Mouse (Mus musculus): ENCODE data around the gene Zcchc24. TPM values are rescaled to one million over a fixed set of nuclear protein-coding genes. Genes with fewer than 3 reads are reported as not detected.

The Zcchc24 gene
- polyA plus RNA-seq, 1 experiment from 2014 or later = 29.0 TPM

GRCm38 (mm10) chr14:25736589-25736988, 32.2 kb downstream of the Zcchc24 start:
- ATAC-seq (no peak), DNase-seq (ENCODE audit: low read depth, low spot score) (no peak)
- no peak for TF ChIP-seq CTCF (IDR thresholded peaks at IDR 0.05)
- in situ Hi-C loops (cut with MboI; ENCODE audit: low pct_unique_long_range_greater_than_20kb) = no loop called here
- POLR2A ChIA-PET = no interaction called here
- no peaks in the 10 kb centered on the region for H3K27me3 ChIP-seq
- CTCF ChIA-PET = interaction anchor here (0.7 to 1.3 kb wide), 3 partner anchors 10 kb away, joined by 3 to 5 read pairs (median 3); no protein-coding TSS in a partner anchor

GRCm38 (mm10) chr14:25736140-25736539, 32.7 kb downstream of the Zcchc24 start:
- no peaks in the 10 kb centered on the region for H3K27me3 ChIP-seq
- ChIA-PET CTCF (interaction anchor here (0.9 to 1.3 kb wide), 3 partner anchors 9 to 11 kb away, joined by 3 read pairs; no protein-coding TSS in a partner anchor), POLR2A (interaction anchor here (1.2 kb wide), 1 partner anchor 12 kb away, joined by 5 read pairs; no protein-coding TSS in a partner anchor)
- in situ Hi-C loops (cut with MboI; ENCODE audit: low pct_unique_long_range_greater_than_20kb) = no loop called here
- TF ChIP-seq CTCF (IDR thresholded peaks at IDR 0.05) = no peak
- no peak for DNase-seq (ENCODE audit: low read depth, low spot score)
- no peak for ATAC-seq

GRCm38 (mm10) chr14:25734736-25735716, 33.8 kb downstream of the Zcchc24 start:
- CTCF ChIA-PET = interaction anchor here (0.9 to 1.2 kb wide), 2 partner anchors 8 to 9 kb away, joined by 3 read pairs; no protein-coding TSS in a partner anchor
- in situ Hi-C loops (cut with MboI; ENCODE audit: low pct_unique_long_range_greater_than_20kb) = no loop called here
- TF ChIP-seq CTCF (IDR thresholded peaks at IDR 0.05) = no peak
- ATAC-seq = peak; percentile 40
- H3K27me3 ChIP-seq = no peaks in the 10 kb centered on the region
- DNase-seq (ENCODE audit: low read depth, low spot score) = no peak
- POLR2A ChIA-PET = interaction anchor here (1.2 kb wide), 1 partner anchor 10 kb away, joined by 5 read pairs; no protein-coding TSS in a partner anchor

DNA sequence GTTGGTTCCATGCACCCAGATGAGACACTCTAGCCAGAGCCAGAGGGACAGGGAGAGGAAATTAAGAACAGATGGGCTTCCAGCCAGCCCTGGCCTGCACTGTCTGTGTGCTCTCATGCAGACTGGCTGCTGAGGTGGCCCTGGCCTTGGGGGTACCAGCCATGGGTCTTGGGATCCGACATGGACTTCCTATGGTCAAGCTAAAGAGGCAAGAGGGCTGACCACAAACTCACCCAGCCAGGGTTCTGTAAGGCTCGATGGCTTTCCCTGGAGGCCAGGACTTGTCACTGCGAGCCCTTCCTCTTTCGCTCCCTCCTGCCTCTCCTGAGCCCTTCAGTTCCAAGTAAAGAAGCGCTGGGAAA, 41.7 kb downstream of the Zcchc24 start:
- ChIA-PET CTCF (interaction anchor here (1.2 to 2.0 kb wide), 4 partner anchors 9 to 14 kb away, joined by 3 to 5 read pairs (median 4); no protein-coding TSS in a partner anchor), POLR2A (interaction anchor here (2.3 kb wide), 1 partner anchor 42 kb away, joined by 6 read pairs; the partner anchor contains the start of gene Zcchc24)
- ATAC-seq = no peak
- DNase-seq (ENCODE audit: low read depth, low spot score) = no peak
- no peaks in the 10 kb centered on the region for H3K27me3 ChIP-seq
- in situ Hi-C loops (cut with MboI; ENCODE audit: low pct_unique_long_range_greater_than_20kb) = no loop called here
- no peak for TF ChIP-seq CTCF (IDR thresholded peaks at IDR 0.05)

DNA sequence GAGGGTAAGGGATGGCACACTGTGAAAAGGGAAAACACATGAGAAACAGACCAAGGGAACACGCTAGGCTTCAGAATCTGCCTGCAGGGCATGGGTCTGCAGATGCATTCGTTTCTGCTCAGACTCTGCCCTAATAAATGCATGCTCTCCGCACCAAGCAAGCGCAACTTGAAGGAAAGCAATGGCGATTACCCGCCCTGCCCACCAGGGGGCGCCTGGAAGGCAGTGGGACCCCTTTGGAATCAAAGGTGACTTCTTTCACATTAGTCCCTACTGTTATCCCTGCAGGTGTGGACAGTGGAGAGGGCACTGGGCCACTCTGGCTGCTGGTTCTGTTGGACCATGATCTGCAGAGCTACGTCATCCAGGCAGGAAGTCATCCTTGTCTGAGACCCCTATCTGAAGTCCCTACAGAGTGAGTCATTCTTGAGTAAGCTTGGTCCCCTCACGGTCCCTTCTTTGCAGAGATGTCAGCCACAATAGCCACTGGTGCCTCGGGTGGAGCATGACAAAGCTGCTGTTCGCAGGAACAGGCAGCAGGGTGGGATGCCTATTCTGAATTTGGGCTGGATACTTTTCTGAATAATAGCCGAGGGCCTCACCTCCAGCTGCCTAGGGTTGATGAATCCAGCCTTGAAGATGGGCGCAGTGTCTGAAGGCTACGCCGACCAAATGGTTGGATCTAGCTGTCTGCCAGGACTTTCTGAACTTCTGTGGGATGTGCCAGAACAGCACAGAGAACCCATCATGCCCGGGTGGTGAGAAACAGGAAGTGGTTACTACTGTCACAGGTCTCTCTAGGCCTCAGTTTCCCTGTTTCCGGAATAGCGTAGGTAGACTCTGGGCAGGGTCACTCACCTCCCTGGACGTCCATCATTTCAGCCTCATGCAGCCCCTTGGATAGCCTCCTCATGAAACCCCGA, 42.4 kb downstream of the Zcchc24 start:
- no peak for TF ChIP-seq CTCF (IDR thresholded peaks at IDR 0.05)
- POLR2A ChIA-PET = interaction anchor here (2.3 kb wide), 1 partner anchor 42 kb away, joined by 6 read pairs; the partner anchor contains the start of gene Zcchc24
- in situ Hi-C loops (cut with MboI; ENCODE audit: low pct_unique_long_range_greater_than_20kb) = no loop called here
- CTCF ChIA-PET = interaction anchor here (1.0 to 2.0 kb wide), 6 partner anchors 9 to 104 kb away, joined by 3 to 5 read pairs (median 4); no protein-coding TSS in a partner anchor
- DNase-seq (ENCODE audit: low read depth, low spot score) (no peak), ATAC-seq (peak; percentile 33)
- H3K27me3 ChIP-seq = no peaks in the 10 kb centered on the region

DNA sequence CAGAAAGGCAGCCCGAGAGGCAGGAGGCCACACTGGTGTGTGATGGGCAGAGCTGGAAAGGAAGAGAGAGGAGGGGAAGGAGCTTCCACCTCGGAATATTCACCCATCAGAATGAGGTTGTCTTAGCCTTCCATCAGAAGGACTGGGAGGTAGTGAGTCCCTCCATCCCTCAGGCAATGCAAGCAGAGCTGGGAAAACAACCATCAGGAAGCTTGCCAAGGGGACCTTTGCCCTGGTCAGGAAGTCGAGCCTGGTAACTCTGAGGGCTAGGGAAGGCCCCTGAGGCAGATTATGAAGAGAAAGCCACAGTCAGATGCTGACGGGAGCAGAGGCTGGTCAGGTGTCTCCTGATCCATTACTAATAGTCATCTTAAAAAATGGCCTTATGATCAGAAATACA, 43.1 kb downstream of the Zcchc24 start:
- in situ Hi-C loops (cut with MboI; ENCODE audit: low pct_unique_long_range_greater_than_20kb) = no loop called here
- ChIA-PET POLR2A (interaction anchor here (0.9 to 2.3 kb wide), 2 partner anchors 43 to 79 kb away, joined by 3 to 6 read pairs; partner anchors contain the start of gene Zcchc24), CTCF (interaction anchor here (0.8 to 2.0 kb wide), 7 partner anchors 10 to 104 kb away, joined by 3 to 5 read pairs (median 3); no protein-coding TSS in a partner anchor)
- no peak for TF ChIP-seq CTCF (IDR thresholded peaks at IDR 0.05)
- DNase-seq (ENCODE audit: low read depth, low spot score) (no peak), ATAC-seq (peak; percentile 29)
- no peaks in the 10 kb centered on the region for H3K27me3 ChIP-seq

DNA sequence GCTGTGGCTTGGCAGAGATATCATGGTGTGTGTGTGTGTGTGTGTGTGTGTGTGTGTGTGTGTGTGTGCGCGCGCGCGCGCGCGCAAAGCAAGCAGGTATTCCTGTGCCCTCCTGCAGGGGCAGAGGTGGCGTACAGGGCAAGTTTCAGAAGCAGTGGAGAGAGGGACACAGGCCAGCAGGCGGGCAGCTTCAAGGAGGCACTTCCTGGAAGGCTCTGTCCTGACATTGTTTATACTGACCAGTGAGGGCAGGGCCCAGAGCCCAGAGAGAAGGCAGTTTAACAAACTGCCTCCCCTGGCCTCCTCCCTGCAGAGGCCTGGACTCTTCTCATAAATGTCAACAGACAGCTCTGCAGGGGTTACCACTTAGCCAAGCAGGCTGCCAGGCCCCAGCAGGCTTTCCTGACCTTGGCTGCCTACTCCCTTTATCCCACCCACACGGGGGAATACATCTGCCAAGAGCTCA, 43.8 kb downstream of the Zcchc24 start:
- peak; percentile 63 for ATAC-seq
- DNase-seq (ENCODE audit: low read depth, low spot score) = no peak
- no peaks in the 10 kb centered on the region for H3K27me3 ChIP-seq
- no peak for TF ChIP-seq CTCF (IDR thresholded peaks at IDR 0.05)
- ChIA-PET POLR2A (interaction anchor here (0.8 to 2.3 kb wide), 4 partner anchors 10 to 80 kb away, joined by 3 to 6 read pairs (median 4); partner anchors contain the start of gene Zcchc24), CTCF (interaction anchor here (0.8 to 2.0 kb wide), 7 partner anchors 10 to 105 kb away, joined by 3 to 5 read pairs (median 3); no protein-coding TSS in a partner anchor)
- in situ Hi-C loops (cut with MboI; ENCODE audit: low pct_unique_long_range_greater_than_20kb) = no loop called here

- H3K27me3 ChIP-seq = no peaks in the 10 kb centered on the region
- ATAC-seq (no peak), DNase-seq (ENCODE audit: low read depth, low spot score) (no peak)
- ChIA-PET POLR2A (no interaction called here), CTCF (interaction anchor here (1.5 kb wide), 1 partner anchor 8 kb away, joined by 3 read pairs; no protein-coding TSS in a partner anchor)
- in situ Hi-C loops (cut with MboI; ENCODE audit: low pct_unique_long_range_greater_than_20kb) = loop anchor here (5.0 kb wide), 1 partner anchor 76 kb away; no protein-coding TSS in a partner anchor
- TF ChIP-seq CTCF (IDR thresholded peaks at IDR 0.05) = no peak
These were observed 47.7 kb downstream of the Zcchc24 start for GRCm38 (mm10) chr14:25720962-25721707.

- H3K27me3 ChIP-seq = no peaks in the 10 kb centered on the region
- no peak for ATAC-seq
- ChIA-PET POLR2A (no interaction called here), CTCF (interaction anchor here (0.8 kb wide), 1 partner anchor 81 kb away, joined by 3 read pairs; no protein-coding TSS in a partner anchor)
- no peak for TF ChIP-seq CTCF (IDR thresholded peaks at IDR 0.05)
- in situ Hi-C loops (cut with MboI; ENCODE audit: low pct_unique_long_range_greater_than_20kb) = no loop called here
- no peak for DNase-seq (ENCODE audit: low read depth, low spot score)
These were observed 49.5 kb downstream of the Zcchc24 start for GRCm38 (mm10) chr14:25719371-25719770.

Measured in Patski (cell line).